Mouse (Mus musculus) ovary, postnatal 10 days (tissue): ENCODE data around the gene Adarb1.
"Not testable (repeated sequence)": the region's sequence is repeated elsewhere in the genome, so short reads cannot be mapped to it uniquely, and the experiment has no call there.

ENCODE experiments used
- DNase-seq: peaks from one replicate; pipeline ENCODE4 v3.0.0; 2022; ENCODE audit warnings: low spot score

Gene Adarb1

GRCm38 (mm10) chr10:77308978-77309377, 109.1 kb downstream of the Adarb1 start:
- no peak for DNase-seq

- no peak for DNase-seq
Observed at GRCm38 (mm10) chr10:77305766-77306165, 112.3 kb downstream of the Adarb1 start.

- no peak for DNase-seq
Observed at GRCm38 (mm10) chr10:77304840-77305533, 113.1 kb downstream of the Adarb1 start.

GRCm38 (mm10) chr10:77304362-77304761, 113.7 kb downstream of the Adarb1 start:
- DNase-seq: no peak

GRCm38 (mm10) chr10:77300934-77301297, 117.2 kb downstream of the Adarb1 start:
- no peak for DNase-seq

- no peak for DNase-seq
Observed at GRCm38 (mm10) chr10:77300237-77300933, 117.7 kb downstream of the Adarb1 start.

GRCm38 (mm10) chr10:77299194-77299593, 118.9 kb downstream of the Adarb1 start:
- DNase-seq: no peak

GRCm38 (mm10) chr10:77298621-77299020, 119.4 kb downstream of the Adarb1 start:
- no peak for DNase-seq

GRCm38 (mm10) chr10:77294691-77295090, 123.4 kb downstream of the Adarb1 start:
- DNase-seq: no peak

- DNase-seq: no peak
Observed at GRCm38 (mm10) chr10:77290624-77291366, 127.3 kb downstream of the Adarb1 start.

- DNase-seq: no peak
Observed at GRCm38 (mm10) chr10:77289559-77289958, 128.5 kb downstream of the Adarb1 start.

- DNase-seq: no peak
Observed at GRCm38 (mm10) chr10:77288639-77289195, 129.4 kb downstream of the Adarb1 start.

GRCm38 (mm10) chr10:77287626-77288025, 130.4 kb downstream of the Adarb1 start:
- DNase-seq: no peak

GRCm38 (mm10) chr10:77284832-77285231, 133.2 kb downstream of the Adarb1 start:
- no peak for DNase-seq

- DNase-seq: peak; percentile 52
Observed at GRCm38 (mm10) chr10:77282822-77283221, 135.2 kb downstream of the Adarb1 start.

- DNase-seq: not testable (repeated sequence)
Observed at GRCm38 (mm10) chr10:77282085-77282484, 136.0 kb downstream of the Adarb1 start.

GRCm38 (mm10) chr10:77273798-77274197, 144.3 kb downstream of the Adarb1 start:
- no peak for DNase-seq

- DNase-seq: no peak
Observed at GRCm38 (mm10) chr10:77272980-77273730, 144.9 kb downstream of the Adarb1 start.

GRCm38 (mm10) chr10:77269129-77269528, 148.9 kb downstream of the Adarb1 start:
- DNase-seq: no peak

GRCm38 (mm10) chr10:77267027-77267426, 151.0 kb downstream of the Adarb1 start:
- no peak for DNase-seq

- DNase-seq: no peak
Observed at GRCm38 (mm10) chr10:77266281-77266680, 151.8 kb downstream of the Adarb1 start.
